Mouse (Mus musculus) forebrain, embryonic 12.5 days (tissue): ENCODE results near the gene Gpr88. TPM values are rescaled to one million over a fixed set of nuclear protein-coding genes. Genes with fewer than 3 reads are reported as not detected.

Experiments used
- ATAC-seq: fragments of 200-750 bp; cut with Nextera tagmentation; 2 replicates; pipeline ENCODE4 v1.8.0; 2017; ENCODE audit warnings: moderate TSS enrichment; ENCODE audit not compliant: low FRiP score
- H3K27ac ChIP-seq: fragments of 300-500 bp; sonication (generic); 2 replicates; pipeline ENCODE4 v1.5.1; 2016; ENCODE audit warnings: mild to moderate bottlenecking
- H3K27me3 ChIP-seq: fragments of 300-500 bp; sonication (generic); 2 replicates; pipeline ENCODE4 v1.6.1; 2016; ENCODE audit warnings: mild to moderate bottlenecking
- H3K36me3 ChIP-seq: fragments of 300-500 bp; sonication (generic); replicated peaks from 2 replicates; pipeline ENCODE4 v1.6.1; 2016; ENCODE audit warnings: mild to moderate bottlenecking
- H3K4me1 ChIP-seq: fragments of 300-500 bp; sonication (generic); 2 replicates; pipeline ENCODE4 v1.6.1; 2016
- H3K4me2 ChIP-seq: fragments of 300-500 bp; sonication (generic); 2 replicates; pipeline ENCODE4 v1.6.1; 2016; ENCODE audit warnings: mild to moderate bottlenecking, moderate library complexity
- H3K4me3 ChIP-seq: fragments of 300-500 bp; sonication (generic); replicated peaks from 2 replicates; pipeline ENCODE4 v1.5.1; 2016; ENCODE audit warnings: mild to moderate bottlenecking
- H3K9ac ChIP-seq: fragments of 300-500 bp; sonication (generic); 2 replicates; pipeline ENCODE4 v1.6.1; 2016; ENCODE audit warnings: mild to moderate bottlenecking
- H3K9me3 ChIP-seq: fragments of 300-500 bp; sonication (generic); 2 replicates; pipeline ENCODE4 v1.6.1; 2016
- WGBS: fragments of 180-500 bp; shearing (Covaris S2); methylation state at CpG from one replicate; pipeline ENCODE4 v1.1.7; 2016; 5-methylcytosine and 5-hydroxymethylcytosine counted together
- polyA plus RNA-seq: library from polyadenylated mRNA; unstranded; fragments of >200 nt; fragmentation: Nextera tagmentation; extraction: Ambion mirVana; gene quantifications from 2 replicates; pipeline ENCODE4 v1.2.1, GENCODE M21; 2016

Gpr88 gene
- polyA plus RNA-seq: 1.5 and 3.2 TPM in 2 replicates

DNA sequence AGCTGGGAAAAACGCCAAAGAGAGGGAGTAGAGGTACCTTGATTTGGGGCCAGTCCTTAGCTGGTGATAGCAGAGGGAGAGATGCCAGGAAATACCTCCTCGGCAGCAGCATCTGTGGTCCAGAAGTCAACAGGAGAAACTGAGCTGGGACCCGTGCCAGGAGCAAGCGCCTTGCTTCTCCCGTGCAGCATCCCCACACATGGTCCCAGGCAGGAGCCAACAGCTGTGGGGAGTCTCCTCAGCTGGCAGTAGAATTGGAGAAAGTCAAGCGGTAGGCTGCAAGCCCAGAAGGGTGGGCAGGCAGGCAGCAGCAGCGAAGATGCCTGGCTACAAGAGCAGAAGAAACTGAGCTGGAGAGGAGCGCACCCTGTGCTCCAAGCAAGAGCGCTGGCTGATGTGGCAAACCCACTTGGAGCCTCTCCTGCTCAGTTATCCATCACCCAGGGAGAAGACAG, at the start of gene Gpr88:
Gene Gpr88, minus strand, starts transcription at position 427 of the 455 bp plus-strand sequence.
- 2% methylated on average over 9 of the region's 9 CpGs for WGBS

DNA sequence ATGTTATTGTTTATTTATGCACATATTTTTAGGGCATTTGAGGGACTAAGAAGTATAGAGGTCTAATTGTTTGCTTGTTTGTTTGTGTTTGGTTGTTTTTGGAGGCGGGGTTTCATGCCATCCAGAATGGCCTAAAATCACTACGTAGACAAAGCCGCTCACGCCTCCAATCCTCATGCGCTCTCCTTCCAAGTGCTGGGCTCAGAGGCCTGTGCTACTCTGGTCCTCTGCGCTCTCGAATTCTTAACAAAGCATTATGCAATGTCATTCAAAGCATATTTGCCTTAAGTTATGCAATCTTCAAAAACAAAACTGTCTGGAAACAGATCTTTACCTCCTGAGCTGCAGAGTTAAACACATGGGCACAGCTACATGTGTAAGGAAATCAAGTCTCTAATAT, 49.3 kb upstream of the Gpr88 start:
- Histone ChIP-seq H3K4me3 (no peak overlapping the region), H3K9ac (no peak overlapping the region), H3K9me3 (no peaks in the 10 kb centered on the region), H3K27me3 (no peaks in the 10 kb centered on the region), H3K36me3 (peaks cover 35% of the 10 kb centered on the region), H3K4me2 (no peak overlapping the region), H3K4me1 (no peaks in the 10 kb centered on the region), H3K27ac (no peak overlapping the region)
- 95% methylated on average over 7 of the region's 7 CpGs for WGBS
- ATAC-seq: no peak

More for the DNA sequence above, at the start of gene Gpr88:
- peaks cover 24% of the 10 kb centered on the region for H3K4me1 ChIP-seq
- H3K27me3 ChIP-seq: peaks cover 59% of the 10 kb centered on the region
- peak within 1 kb of the TSS; percentile 59 for H3K4me3 ChIP-seq
- no peaks in the 10 kb centered on the region for H3K36me3 ChIP-seq
- peak; percentile 15; the same call in 1 of the 2 replicates for ATAC-seq
- H3K4me2 ChIP-seq: peak within 1 kb of the TSS; percentile 100
- H3K27ac ChIP-seq: no peak within 1 kb of the TSS
- peak within 1 kb of the TSS; percentile 61 for H3K9ac ChIP-seq
- H3K9me3 ChIP-seq: no peaks in the 10 kb centered on the region

DNA sequence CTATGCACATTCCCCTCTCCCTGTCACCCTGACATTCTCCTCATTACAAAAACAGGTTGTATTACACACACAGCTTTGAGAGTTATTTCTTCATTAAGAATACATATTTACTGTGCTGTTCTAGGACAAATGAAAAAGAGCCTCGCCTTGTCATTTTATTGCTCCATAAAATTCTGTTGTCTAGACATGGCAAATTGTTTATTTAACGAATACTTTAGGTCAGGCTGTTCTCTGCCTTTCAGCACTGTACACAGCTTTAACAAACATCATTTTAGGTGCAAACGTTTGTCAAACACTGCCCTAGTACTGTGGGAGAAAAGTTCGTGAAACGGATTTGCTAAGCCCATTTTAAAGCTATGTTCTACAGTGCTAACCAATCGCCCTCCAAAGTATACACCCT, 48.5 kb upstream of the Gpr88 start:
- Histone ChIP-seq H3K9ac (no peak overlapping the region), H3K4me1 (no peaks in the 10 kb centered on the region), H3K9me3 (no peaks in the 10 kb centered on the region), H3K36me3 (peaks cover 41% of the 10 kb centered on the region), H3K27me3 (no peaks in the 10 kb centered on the region), H3K4me2 (no peak overlapping the region), H3K27ac (no peak overlapping the region), H3K4me3 (no peak overlapping the region)
- ATAC-seq: no peak
- WGBS: 91% methylated on average over 6 of the region's 6 CpGs

DNA sequence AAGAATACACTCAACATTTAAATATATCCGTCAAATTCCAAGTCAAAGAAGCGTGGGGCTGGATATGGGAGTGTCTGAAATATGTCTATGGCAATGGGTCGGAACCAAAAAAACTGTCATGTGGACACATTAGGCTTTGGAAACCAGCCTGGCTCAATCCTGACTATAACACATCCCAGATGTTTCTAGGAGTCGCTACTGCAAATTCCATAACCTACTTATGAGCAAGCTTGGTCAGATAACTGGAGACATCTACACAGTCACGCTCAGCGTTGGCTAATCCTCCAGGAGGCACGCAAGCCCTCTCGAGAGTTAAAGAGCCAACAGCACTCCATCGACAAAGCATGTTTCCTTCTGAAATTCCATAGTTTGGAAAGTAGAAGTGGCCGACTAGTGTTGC, 45.4 kb upstream of the Gpr88 start:
- Histone ChIP-seq H3K4me2 (no peak overlapping the region), H3K27me3 (no peaks in the 10 kb centered on the region), H3K36me3 (peaks cover 51% of the 10 kb centered on the region), H3K4me1 (no peaks in the 10 kb centered on the region), H3K4me3 (no peak overlapping the region), H3K9me3 (no peaks in the 10 kb centered on the region), H3K9ac (no peak overlapping the region), H3K27ac (no peak overlapping the region)
- no peak for ATAC-seq
- WGBS: 92% methylated on average over 10 of the region's 10 CpGs

DNA sequence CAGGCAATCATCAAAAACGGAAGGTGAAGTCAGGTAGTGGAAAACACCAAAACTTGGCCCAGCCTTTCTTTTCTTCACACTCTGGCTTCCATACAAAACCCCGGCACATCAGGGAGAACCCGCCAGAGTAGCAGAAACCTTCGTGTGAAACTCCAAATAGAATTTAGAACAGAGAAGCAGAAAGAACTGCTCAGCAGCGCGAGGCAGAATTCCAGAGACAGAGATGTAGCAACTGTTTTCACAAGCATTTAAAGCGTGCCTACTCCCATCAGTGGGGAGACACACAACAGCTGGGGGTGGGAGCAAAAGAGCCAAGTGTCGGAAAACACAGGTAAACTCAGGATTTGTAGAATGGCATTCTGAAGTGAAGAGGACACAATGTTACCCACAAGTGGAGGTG, 44.7 kb upstream of the Gpr88 start:
- ATAC-seq: no peak
- Histone ChIP-seq H3K27me3 (no peaks in the 10 kb centered on the region), H3K4me1 (no peaks in the 10 kb centered on the region), H3K9ac (no peak overlapping the region), H3K4me2 (no peak overlapping the region), H3K9me3 (no peaks in the 10 kb centered on the region), H3K4me3 (no peak overlapping the region), H3K27ac (no peak overlapping the region), H3K36me3 (peaks cover 54% of the 10 kb centered on the region)
- 92% methylated on average over 8 of the region's 8 CpGs for WGBS

DNA sequence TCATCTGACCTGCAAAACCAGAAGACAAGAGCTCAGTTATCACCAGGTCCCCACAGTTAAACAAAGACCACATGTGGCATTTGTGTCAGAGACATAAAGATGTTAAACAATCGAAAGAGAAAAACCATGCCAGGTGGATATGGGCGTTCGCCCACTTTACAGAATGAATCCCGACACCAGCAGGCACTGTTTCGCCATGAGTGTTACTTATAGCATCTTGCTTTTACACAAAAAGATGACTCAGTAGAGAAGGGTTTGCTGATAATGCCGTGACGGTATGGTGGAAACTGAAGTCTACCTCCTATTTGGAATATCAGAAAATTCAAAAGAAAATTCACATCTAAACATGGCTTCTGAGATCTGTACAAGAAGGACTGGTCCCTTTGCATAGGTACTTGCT, 43.9 kb upstream of the Gpr88 start:
- H3K36me3 ChIP-seq: peaks cover 55% of the 10 kb centered on the region
- 95% methylated on average over 7 of the region's 7 CpGs for WGBS

DNA sequence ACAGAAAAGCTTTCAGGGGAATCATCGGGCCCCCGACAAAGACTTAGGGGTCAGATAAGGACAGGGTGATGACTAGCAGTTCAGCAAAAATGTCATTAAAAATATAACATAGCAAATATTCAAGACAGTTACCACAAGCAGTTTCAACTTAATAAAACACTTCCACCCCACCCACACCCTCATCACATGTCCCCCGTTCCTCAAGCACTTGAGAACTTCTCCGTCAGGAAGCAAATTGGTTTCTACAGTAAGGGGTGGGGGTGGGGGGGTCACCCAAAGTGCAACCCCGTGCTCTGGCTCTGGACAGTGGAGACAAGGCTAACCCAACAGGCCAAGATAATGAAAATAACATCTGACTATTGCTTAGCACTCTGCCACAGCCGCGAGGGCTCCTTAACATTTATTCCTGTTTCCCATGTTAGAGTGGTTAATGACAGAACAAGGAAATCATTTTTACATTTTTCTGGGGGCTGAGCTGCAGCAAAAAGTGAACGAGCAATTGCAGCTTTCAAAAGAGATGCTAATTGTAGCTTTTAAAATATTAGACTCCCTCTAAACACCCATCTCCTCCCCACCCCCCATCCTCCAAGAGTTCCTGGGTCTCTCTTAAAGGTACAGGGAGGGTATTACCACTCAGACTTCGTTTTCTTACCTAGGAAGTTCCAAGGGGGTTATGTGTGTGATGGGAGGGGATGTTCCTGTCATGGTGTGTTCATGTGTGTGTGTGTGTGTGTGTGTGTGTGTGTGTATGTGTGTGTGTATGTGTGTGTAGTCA, 36.9 kb upstream of the Gpr88 start:
- no peaks in the 10 kb centered on the region for H3K9me3 ChIP-seq
- H3K36me3 ChIP-seq: peaks cover 41% of the 10 kb centered on the region
- H3K4me1 ChIP-seq: no peaks in the 10 kb centered on the region
- ATAC-seq: no peak
- H3K27ac ChIP-seq: no peak overlapping the region
- no peak overlapping the region for H3K4me2 ChIP-seq
- H3K9ac ChIP-seq: no peak overlapping the region
- 84% methylated on average over 9 of the region's 9 CpGs for WGBS
- no peaks in the 10 kb centered on the region for H3K27me3 ChIP-seq
- no peak overlapping the region for H3K4me3 ChIP-seq

More for the DNA sequence above, 43.9 kb upstream of the Gpr88 start:
- Histone ChIP-seq H3K4me1 (no peaks in the 10 kb centered on the region), H3K4me3 (no peak overlapping the region), H3K9ac (no peak overlapping the region), H3K9me3 (no peaks in the 10 kb centered on the region), H3K27ac (no peak overlapping the region), H3K4me2 (no peak overlapping the region), H3K27me3 (no peaks in the 10 kb centered on the region)
- ATAC-seq: no peak

DNA sequence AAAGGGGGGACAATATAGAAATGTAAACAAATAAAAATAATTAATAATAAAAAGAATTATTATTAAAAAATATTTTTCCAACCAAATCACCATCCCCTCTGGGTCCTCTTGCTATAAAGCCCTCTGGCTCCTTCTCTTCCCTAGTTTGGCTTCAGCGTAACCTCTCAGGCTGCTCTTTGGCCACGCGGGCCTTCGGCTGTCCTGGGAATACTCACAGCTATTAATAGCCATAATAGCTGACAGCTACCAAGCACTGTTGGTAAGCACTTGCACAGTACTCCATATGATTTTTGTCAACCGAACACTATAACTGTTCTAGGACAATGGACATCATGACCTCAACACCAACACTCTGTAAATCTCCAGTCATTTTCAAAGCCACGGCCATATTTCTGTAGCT, 35.5 kb upstream of the Gpr88 start:
- H3K4me3 ChIP-seq: no peak overlapping the region
- ATAC-seq: no peak
- WGBS: 92% methylated on average over 6 of the region's 6 CpGs
- no peak overlapping the region for H3K9ac ChIP-seq
- peaks cover 30% of the 10 kb centered on the region for H3K36me3 ChIP-seq
- no peak overlapping the region for H3K4me2 ChIP-seq
- no peaks in the 10 kb centered on the region for H3K9me3 ChIP-seq
- peaks cover 3% of the 10 kb centered on the region; the same call in 1 of the 2 replicates for H3K4me1 ChIP-seq
- H3K27me3 ChIP-seq: no peaks in the 10 kb centered on the region
- H3K27ac ChIP-seq: no peak overlapping the region

DNA sequence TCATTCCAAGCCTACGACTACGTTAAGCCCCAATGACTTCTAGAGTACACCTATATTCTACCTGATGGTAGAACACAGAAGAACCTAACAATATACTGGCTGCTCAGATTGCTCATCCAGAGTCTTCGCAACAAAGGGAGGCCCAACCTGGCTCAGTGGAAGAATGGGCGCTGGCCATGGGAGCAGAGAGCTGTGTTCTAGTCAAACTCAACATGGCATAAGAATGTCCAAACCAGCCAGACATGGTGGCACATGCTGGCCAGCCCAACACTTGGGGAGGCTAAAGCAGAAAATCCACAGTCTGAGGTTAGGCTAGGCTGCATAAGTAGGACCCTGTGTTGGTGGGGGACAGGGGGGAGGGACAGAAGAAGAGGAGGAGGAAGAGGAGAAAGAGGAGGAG, 31.4 kb upstream of the Gpr88 start:
- Histone ChIP-seq H3K4me1 (peaks cover 3% of the 10 kb centered on the region; the same call in 1 of the 2 replicates), H3K27me3 (no peaks in the 10 kb centered on the region), H3K9me3 (no peaks in the 10 kb centered on the region), H3K9ac (no peak overlapping the region), H3K4me3 (no peak overlapping the region), H3K4me2 (no peak overlapping the region), H3K27ac (no peak overlapping the region), H3K36me3 (peaks cover 5% of the 10 kb centered on the region; the same call in 1 of the 2 replicates)
- ATAC-seq: no peak
- 82% methylated on average over 4 of the region's 4 CpGs for WGBS

DNA sequence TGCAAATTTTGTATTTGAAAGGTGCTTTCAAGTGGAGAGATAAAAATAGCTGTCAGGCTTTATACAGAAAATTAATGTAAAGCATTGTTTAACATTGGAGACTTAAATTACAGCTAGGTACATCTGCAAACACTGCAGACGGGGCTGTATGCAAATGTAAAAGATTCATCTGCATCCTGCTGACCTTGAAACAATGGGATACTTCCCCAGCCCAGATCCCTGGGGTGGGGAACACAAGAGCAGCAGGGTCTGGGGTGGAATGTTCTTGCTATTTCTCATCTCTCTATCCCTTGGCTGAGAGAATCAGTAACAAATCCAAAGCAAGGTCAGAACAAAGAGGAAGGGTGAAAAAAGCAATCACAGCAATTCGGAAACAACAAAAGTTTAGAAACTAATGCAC, 30.7 kb upstream of the Gpr88 start:
- 19% methylated on average over 2 of the region's 2 CpGs for WGBS

DNA sequence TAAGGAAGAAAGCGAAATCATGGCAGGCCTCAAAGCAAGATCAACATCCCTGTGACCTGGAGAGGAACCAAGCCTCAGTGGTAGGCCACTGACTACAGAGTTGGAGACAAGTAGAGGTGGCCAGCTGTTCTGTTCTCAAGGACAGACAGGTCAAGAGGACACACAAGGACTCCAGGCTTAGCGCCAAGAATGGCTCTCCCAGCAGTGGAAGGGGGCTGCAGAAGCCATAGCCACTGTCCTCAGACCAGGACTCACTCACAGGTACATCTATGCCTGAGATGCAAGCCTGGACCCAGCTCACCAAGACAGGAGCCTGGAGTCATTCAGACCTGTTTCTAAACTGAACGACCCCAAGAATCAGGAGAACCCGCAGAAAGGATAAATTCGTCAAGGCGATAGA, 28.4 kb upstream of the Gpr88 start:
- no peaks in the 10 kb centered on the region for H3K9me3 ChIP-seq
- no peak overlapping the region for H3K4me3 ChIP-seq
- H3K9ac ChIP-seq: no peak overlapping the region
- peaks cover 3% of the 10 kb centered on the region; the same call in 1 of the 2 replicates for H3K4me1 ChIP-seq
- no peaks in the 10 kb centered on the region for H3K27me3 ChIP-seq
- H3K4me2 ChIP-seq: no peak overlapping the region
- WGBS: 97% methylated on average over 6 of the region's 6 CpGs
- no peak for ATAC-seq
- peaks cover 8% of the 10 kb centered on the region; the same call in 1 of the 2 replicates for H3K36me3 ChIP-seq
- no peak overlapping the region for H3K27ac ChIP-seq

More for the DNA sequence above, 30.7 kb upstream of the Gpr88 start:
- no peak overlapping the region for H3K27ac ChIP-seq
- H3K4me1 ChIP-seq: peaks cover 3% of the 10 kb centered on the region; the same call in 1 of the 2 replicates
- no peaks in the 10 kb centered on the region for H3K27me3 ChIP-seq
- no peaks in the 10 kb centered on the region for H3K9me3 ChIP-seq
- no peak overlapping the region for H3K4me3 ChIP-seq
- no peak for ATAC-seq
- no peak overlapping the region for H3K4me2 ChIP-seq
- peaks cover 3% of the 10 kb centered on the region; the same call in 1 of the 2 replicates for H3K36me3 ChIP-seq
- no peak overlapping the region for H3K9ac ChIP-seq

DNA sequence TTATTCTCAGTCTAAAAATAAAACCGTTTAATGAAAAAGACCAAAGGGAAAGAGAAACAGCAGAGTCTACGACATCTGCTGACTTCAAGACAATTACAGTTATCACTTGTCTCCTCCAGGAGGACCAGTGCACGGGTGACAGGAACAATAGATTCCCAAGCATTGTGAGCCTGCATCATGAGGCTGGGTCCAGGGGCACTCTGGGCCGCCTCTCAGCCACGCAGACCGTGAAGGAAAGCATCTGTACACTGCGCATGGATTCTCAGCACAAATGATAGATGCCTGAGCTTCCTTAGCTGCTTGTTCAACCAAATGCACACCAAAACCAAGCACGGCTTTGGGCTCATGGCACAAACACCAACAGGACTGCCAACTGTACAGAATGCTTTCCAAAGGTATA, 23.8 kb upstream of the Gpr88 start:
- Histone ChIP-seq H3K4me1 (no peaks in the 10 kb centered on the region), H3K4me2 (no peak overlapping the region), H3K27me3 (no peaks in the 10 kb centered on the region), H3K9ac (no peak overlapping the region), H3K4me3 (no peak overlapping the region), H3K27ac (no peak overlapping the region), H3K36me3 (peaks cover 12% of the 10 kb centered on the region), H3K9me3 (no peaks in the 10 kb centered on the region)
- WGBS: 85% methylated on average over 8 of the region's 8 CpGs
- no peak for ATAC-seq

DNA sequence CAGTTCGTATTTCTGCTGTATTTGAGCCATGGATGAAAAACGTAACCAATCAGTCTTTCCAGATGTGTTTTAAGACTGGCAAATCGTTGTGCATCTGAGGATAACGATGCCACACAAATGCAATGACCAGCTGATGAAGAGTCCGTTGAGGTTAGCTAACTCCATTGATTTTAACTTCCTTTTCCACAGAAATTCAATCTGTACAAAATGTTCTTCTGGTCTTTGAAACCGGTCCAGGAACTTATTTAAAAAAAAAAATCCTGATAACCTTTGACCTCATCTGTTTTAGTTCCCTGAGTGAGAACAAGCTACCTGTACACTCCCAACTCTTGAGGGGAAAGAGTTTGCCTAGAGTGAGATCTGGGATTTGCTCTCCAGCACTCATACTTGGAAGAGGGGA, 18.4 kb upstream of the Gpr88 start:
- 94% methylated on average over 6 of the region's 6 CpGs for WGBS
- H3K9me3 ChIP-seq: no peaks in the 10 kb centered on the region
- peaks cover 3% of the 10 kb centered on the region for H3K36me3 ChIP-seq
- no peaks in the 10 kb centered on the region for H3K4me1 ChIP-seq
- H3K27me3 ChIP-seq: no peaks in the 10 kb centered on the region
- no peak overlapping the region for H3K27ac ChIP-seq
- no peak overlapping the region for H3K9ac ChIP-seq
- ATAC-seq: no peak
- H3K4me2 ChIP-seq: no peak overlapping the region
- H3K4me3 ChIP-seq: no peak overlapping the region
